Mouse (Mus musculus) c-Kit-positive CD71-positive TER-119-negative erythroid progenitor cells, embryonic 14.5 days (primary cell): ENCODE results near the gene Slc17a4.

ENCODE experiments used
- DNase-seq: peaks from one replicate; pipeline ENCODE4 v3.0.0-alpha.2; 2013; ENCODE audit warnings: low read depth

The Slc17a4 gene

DNA sequence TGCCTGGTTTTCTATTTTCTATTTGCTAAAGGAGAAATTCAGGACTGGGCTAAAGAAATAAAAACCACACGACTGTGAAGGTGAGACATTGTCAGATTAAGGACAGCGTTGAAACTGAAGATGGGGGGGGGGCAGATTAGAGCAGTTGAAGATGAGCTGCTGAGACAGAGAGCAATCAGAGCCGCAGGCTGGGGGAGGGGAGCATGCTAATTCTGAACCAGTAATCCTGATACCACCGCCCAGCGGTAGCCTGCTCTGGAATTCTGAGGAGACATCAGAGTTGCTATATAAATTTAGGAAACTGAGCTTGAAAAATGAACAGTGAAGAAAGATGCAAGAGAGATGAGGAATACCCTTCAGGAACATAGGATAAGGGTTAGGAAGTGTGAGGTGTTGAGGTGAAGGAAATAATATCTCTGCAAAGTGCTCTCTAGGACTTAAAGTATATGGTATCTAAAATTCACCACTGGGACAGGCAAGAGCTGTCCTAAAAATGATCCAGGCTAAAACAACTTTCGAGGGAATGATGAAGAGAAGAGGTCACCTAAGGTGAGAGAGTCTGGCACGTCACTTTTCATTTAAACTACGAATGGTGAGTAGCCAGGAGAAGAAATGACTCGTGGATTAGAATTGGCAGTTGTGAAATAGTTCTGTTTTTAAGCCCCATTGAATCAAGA lies 22.1 kb downstream of the Slc17a4 start:
- no peak for DNase-seq

DNA sequence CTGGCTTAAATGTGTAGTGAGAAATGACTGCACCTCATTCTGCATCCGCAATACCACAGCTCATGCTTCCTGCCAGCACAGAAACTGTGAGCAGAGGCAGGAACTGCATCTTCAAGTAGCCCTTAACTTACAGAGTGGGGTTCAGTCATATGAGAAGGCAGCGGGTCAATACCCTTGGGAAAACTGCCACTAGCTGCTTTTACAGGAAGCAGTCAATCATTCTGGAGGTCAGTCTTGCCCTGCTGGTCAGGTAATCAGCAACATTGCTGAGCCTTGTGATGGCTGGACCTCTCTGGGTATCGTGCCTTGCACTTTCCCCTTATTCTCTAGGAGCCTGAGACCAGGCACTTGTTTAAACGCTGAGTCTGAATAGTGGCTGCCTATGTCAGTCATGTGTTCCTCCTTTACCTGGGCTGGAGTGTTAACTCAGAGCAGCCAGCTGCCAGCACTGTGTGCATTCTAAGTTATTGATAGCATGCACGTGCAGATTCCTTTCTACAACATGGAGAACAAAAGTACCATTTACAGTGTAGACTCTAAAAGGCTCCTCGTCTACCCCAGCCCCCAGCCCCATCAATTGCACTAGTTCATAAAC lies 25.7 kb downstream of the Slc17a4 start:
- no peak for DNase-seq

DNA sequence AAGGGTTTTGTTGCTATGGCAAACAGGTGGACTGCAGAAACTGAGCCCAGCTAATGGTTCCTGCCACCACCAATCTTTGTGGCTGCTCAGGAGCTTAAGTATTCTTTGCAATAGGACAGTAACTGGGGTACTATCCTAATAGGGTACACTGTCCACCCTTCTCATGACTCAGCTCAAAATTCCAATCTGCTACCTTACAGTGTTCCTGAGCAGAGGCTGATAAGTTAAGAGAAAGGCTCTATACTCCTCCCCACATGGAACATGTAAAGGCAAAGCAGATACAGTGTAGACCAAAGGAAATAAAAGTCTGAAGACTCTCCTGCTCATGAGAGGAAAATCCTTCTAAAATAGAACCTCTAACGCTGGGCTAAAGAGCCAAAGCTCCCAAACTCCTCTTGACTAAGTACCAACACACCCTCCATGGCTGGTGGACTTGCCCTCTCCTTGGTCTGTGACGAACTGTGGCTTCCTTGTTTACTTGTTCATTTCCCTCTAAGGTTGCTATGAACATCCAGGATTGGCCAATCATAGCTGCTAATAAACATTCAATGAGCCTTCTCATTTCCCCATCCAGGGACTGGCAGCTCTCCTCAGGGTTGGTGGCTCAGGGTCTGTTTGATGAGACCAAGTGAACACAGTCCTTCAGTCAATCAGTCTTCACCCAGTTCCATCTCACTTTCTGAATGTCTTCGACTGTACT lies 27.6 kb downstream of the Slc17a4 start:
- DNase-seq, result no peak

DNA sequence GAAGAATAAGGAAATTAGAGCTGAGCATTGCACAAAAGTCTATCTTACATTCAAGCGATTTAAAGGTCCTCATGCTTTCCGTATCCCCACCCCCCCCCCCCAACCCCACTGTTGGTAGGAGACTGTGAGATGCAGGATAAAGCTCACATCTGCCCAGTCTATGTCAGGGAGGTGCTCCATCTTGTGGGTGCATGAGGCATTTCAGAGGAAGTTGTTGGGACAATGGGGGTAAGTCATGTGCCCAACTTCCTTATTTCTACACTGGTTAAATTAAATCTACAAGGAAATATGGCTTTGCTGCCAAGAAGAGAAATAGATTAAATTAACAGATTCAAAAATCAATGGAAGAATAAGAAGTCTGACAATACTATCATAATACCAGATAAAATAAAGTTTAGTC lies 29.3 kb downstream of the Slc17a4 start:
- no peak for DNase-seq

DNA sequence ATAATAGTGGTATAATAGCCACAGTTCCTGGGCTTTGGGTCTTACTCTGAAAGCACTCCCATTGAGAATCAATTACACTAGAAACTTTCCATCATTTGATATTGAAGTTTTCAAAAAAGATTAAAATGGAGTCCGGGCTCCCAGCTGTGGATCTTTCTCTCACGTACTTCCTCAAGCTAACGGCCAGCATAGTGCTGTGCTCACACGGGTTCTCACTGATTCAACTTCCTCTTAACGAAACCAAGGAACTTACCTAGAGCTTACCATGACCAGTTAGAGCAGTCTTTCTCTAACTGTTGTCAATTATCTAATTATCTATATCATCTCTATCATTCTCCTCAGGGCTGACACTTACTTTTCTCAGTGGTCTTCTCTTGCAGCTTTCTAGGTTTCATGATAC lies 35.2 kb downstream of the Slc17a4 start:
- DNase-seq, result no peak

DNA sequence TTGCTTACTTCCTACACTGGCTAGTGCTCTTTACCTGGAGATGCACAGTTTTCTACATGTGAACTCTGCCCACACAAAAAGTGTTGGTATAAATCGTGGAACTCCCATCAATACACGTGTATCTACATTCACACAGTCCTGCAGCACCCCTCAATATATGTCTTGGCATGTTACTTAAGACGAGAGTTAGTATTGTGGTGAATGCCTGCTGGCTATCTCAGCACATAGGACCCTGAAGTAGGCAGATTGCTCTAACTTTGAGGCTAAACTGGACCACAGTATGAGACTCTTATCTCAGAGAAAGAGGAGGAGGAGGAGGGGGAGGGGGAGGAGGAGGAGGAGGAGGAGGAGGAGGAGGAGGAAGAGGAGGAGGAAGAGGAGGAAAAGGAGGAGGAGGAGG lies 35.7 kb downstream of the Slc17a4 start:
- DNase-seq, result no peak

DNA sequence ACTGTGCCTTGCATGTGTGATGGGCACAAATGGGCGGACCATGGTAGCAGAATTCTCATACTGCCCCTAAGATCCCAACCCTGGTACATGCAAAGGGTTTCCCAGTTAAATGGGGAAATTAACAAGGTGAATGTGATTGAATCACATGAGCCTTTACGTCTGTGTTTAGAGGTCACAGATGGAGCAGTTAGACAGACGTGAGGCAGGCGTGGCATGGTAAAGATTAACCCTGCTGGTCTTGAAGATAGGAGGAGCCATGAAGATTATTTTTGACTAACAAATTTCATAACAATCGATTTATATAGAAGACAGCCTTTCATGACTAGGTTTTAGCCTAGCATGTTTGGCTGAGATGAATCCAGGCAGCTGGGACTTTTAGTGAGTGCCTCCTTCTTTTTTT lies 41.7 kb downstream of the Slc17a4 start:
- no peak for DNase-seq

DNA sequence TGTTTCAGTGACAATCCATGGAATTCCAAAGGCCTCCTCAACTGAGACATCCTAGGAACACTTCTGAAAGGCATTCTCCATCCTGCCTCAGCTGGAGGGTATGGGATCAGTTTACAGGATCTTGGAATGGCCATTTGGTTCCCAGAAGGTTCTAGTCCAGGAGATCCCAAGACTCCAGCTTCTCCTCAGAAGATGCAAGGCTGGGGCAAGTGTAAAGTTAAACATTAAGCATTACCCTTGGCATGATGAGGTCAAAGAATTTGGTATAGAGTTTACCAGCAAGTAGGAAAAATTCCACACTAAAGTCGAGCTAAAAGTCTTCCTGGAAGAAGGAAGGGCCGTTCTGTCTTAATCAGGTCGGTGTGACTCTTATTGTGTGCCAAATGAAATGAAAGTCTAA lies 44.8 kb downstream of the Slc17a4 start:
- DNase-seq, result no peak

DNA sequence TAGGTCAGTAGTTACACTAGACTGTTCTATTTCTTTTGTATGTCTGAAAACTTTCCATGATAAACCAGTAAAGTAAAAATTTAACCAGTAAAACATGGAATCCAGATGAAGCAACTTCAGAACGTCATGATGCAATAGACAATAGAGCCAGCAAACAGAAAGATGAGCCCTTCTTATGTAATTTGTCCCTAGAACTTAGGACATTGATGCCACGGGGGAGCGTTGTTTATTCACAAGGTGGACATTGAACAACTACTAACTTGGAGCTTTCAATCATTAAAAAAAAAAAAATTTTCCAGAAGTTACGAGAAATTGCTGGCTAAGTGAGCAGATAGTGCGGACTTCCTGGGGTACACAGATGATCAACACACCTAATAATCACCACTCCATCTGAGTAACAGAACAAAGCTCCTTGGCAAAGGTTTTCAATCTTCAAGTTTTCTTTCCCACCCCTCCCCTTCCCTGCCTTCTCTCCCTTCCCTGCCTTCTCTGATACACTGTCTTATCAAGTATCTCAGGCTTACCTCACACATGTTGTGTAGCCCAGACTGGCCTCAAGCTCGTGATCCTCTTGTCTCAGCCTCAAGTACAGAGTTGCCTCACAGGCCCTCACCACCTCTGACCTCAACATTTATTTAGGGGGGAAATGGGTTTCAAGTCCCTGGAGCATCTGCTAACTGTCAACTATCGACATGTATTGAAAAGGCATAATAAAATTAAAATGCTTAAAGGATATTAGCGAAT lies 45.8 kb downstream of the Slc17a4 start:
- DNase-seq, result no peak

DNA sequence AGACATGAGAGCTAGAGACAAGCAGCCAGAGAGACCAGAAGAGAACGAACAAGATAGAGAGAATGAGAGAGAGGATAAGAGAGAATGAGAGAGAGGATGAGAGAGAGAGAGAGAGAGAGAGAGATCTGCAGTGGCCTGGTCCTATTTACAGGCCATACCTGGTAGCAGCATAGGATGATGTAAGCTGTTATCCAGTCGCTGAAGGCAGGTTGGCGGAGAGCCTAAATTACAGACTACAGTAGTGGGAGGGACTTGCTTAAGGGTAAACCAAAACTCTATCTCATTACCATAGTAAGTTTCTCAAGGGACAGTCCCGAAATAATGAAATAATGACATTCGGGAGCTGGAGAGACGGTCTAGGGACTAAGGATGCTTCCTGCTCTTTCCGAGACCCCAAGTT lies 47.4 kb downstream of the Slc17a4 start, which contains the start of gene Slc17a1:
Gene Slc17a1 (plus strand): TSS at position 346 of the 400 bp plus-strand sequence.
- DNase-seq, result no peak

DNA sequence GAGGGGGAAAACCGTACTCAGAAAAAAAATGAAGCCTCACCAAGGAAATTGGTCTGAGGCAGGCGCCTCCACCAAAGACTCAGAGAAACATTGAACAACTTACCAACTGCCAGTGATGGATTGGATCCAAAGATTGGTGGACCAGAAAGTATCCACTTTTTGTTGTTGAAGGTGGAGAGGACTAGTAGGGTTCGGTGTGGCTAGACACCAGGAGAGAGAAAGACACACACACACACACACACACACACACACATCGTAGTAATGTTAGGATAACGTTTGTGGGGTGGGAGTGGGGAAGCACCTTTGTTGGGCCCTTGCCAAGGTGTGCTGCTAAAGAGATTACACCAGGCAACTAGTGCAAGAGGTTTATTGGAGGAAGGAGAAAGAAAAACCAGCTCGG lies 47.8 kb downstream of the Slc17a4 start:
- no peak for DNase-seq

DNA sequence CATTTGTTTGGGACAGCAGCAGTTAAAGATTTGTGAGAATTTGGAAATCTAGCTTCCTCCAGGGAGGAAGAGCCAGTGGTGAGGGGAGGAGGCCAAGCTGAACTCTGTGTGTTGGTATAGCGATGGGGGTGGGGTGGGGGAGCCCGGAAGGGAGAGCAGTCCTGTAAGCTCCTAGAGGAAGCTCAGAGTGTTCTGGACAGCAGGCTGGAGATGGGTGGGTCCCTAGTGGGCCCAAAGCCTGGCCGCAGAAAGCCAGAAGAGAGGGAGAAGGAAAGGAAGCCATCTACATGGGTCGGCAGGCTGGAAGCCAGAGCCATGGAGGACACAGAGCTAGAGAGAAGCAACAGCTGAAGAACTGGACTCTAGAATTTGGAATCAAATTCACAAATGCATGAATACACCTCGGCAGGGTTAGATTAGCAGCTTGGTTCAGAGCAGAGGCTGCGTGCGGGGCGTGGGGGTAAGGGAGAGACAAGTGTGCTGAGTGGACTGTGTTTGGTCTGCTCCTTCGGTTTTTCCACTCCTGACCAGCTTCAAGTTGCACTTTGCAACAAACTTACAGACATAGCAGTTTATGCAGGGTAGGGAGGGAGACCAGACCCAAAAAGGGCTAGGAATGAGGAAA lies 48.6 kb downstream of the Slc17a4 start:
- no peak for DNase-seq

DNA sequence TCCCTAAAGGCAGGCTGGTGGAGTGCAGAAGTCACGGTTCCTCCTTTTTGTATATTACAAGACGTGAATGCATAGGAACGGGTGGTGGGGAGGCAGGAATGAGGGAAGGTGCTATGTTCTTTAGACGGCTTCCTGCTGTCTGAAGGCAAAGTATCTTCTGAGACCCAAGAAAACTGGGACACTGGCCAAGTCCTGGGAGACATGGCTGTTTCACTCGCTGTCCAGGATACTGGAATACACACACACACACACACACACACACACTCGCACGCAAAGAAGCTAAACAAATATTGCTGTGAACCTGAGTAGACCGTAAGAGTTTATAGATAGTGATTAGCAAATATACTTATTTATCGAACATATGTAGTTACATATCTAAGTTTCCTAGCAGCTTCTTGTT lies 50.1 kb downstream of the Slc17a4 start:
- no peak for DNase-seq

DNA sequence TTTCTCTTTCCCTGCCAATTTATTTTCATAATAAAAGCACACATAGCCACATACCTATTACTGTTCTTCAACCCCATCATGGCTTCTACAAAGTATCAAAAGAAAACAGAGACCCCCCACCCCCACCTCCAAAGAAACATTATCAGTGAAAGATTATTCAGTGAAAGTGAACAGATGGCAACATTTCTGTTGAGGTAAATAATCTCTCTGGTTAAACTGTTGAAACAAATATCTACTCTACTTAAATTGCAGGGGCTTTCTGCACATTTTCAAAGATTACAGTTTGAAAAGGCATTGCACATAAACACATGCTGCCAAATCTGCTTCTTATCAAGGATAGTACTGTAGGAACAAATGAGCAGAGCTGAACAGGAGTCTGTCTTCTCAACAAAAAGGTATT lies 53.0 kb downstream of the Slc17a4 start:
- DNase-seq, result no peak

DNA sequence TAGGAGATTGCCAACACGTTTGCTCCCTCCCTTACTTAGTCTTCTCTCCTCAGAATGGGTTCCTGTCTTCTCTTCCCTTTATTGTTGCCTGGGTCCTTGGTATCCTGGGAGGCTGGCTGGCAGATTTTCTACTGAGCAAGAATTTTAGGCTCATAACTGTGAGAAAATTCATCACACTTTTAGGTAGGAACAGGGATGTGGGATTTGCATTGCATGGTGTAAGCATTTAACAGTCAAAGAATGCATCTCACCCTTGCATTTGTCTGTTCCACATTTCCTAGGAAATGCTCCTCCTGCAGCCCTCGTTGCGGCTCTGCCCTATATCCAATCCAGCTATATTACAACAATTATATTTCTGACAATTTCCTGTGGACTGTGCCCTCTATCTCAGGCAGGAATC lies 58.4 kb downstream of the Slc17a4 start:
- DNase-seq, result no peak

DNA sequence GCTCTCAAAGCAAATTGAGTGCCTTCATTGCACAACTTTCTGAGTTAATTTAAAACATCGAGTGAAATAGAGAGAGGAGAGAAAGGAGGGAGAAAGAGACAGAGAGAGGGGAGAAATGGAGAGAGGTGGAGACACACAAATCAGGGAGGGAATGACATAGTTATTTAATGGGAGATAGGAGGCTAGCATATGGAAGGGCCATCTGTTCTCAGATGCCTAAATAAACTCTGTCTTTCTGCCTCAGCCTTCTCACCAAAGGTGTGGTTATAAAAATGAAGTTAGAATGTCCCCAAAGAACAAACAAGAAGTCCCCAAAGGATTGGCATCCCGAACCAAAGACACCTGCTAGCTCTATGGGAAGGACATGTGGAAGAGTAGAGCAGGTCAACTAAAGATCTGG lies 65.5 kb downstream of the Slc17a4 start:
- no peak for DNase-seq
